Mouse (Mus musculus): Measurements from ENCODE around the gene Fbxl18. TPM values are rescaled to one million over a fixed set of nuclear protein-coding genes. Genes with fewer than 3 reads are reported as not detected.

Fbxl18 gene
- polyA plus RNA-seq, 1 experiment: 28.4 TPM

GRCm38 (mm10) chr5:142869463-142869862, 25.8 kb downstream of the Fbxl18 start:
- no peak overlapping the region for H3K4me3 ChIP-seq (ENCODE audit: low read depth, low read length)
- H3K4me1 ChIP-seq (ENCODE audit: control insufficient read depth, insufficient read depth, insufficient read length, low read length): no peaks in the 10 kb centered on the region
- TF ChIP-seq POLR2A (IDR thresholded peaks at IDR 0.05; ENCODE audit: low read depth, low read length): no peak
- no peak for TF ChIP-seq CTCF (IDR thresholded peaks at IDR 0.05; ENCODE audit: extremely low read depth, insufficient read length, insufficient replicate concordance, low read depth, low read length)
- no peak overlapping the region for H3K27ac ChIP-seq (ENCODE audit: insufficient read depth, low read depth, low read length)
- H3K36me3 ChIP-seq (ENCODE audit: control insufficient read depth, insufficient read depth, low read length): peaks cover 13% of the 10 kb centered on the region; the same call in 1 of the 2 replicates
- H3K27me3 ChIP-seq (ENCODE audit: control insufficient read depth, insufficient read depth, low read length): no peaks in the 10 kb centered on the region
- 83% methylated on average over 13 of the region's 13 CpGs for WGBS

GRCm38 (mm10) chr5:142857763-142858229, 37.4 kb downstream of the Fbxl18 start:
- H3K27ac ChIP-seq (ENCODE audit: insufficient read depth, low read depth, low read length): no peak overlapping the region
- TF ChIP-seq CTCF (IDR thresholded peaks at IDR 0.05; ENCODE audit: extremely low read depth, insufficient read length, insufficient replicate concordance, low read depth, low read length) (no peak), POLR2A (IDR thresholded peaks at IDR 0.05; ENCODE audit: low read depth, low read length) (no peak)
- no peaks in the 10 kb centered on the region for H3K36me3 ChIP-seq (ENCODE audit: control insufficient read depth, insufficient read depth, low read length)
- H3K27me3 ChIP-seq (ENCODE audit: control insufficient read depth, insufficient read depth, low read length): no peaks in the 10 kb centered on the region
- no peaks in the 10 kb centered on the region for H3K4me1 ChIP-seq (ENCODE audit: control insufficient read depth, insufficient read depth, insufficient read length, low read length)
- no peak overlapping the region for H3K4me3 ChIP-seq (ENCODE audit: low read depth, low read length)
- 26% methylated on average over 16 of the region's 16 CpGs for WGBS

GRCm38 (mm10) chr5:142856408-142856807, 38.8 kb downstream of the Fbxl18 start:
- no peak overlapping the region for H3K27ac ChIP-seq (ENCODE audit: insufficient read depth, low read depth, low read length)
- no peaks in the 10 kb centered on the region for H3K36me3 ChIP-seq (ENCODE audit: control insufficient read depth, insufficient read depth, low read length)
- TF ChIP-seq CTCF (IDR thresholded peaks at IDR 0.05; ENCODE audit: extremely low read depth, insufficient read length, insufficient replicate concordance, low read depth, low read length) (0 out of 2 replicates have a peak, but pooled peaks have one; percentile 34), POLR2A (IDR thresholded peaks at IDR 0.05; ENCODE audit: low read depth, low read length) (no peak)
- H3K4me3 ChIP-seq (ENCODE audit: low read depth, low read length): no peak overlapping the region
- 87% methylated on average over 4 of the region's 4 CpGs for WGBS
- peaks cover 4% of the 10 kb centered on the region; the same call in 1 of the 2 replicates for H3K4me1 ChIP-seq (ENCODE audit: control insufficient read depth, insufficient read depth, insufficient read length, low read length)
- H3K27me3 ChIP-seq (ENCODE audit: control insufficient read depth, insufficient read depth, low read length): no peaks in the 10 kb centered on the region

- Histone ChIP-seq H3K27me3 (ENCODE audit: control insufficient read depth, insufficient read depth, low read length) (no peaks in the 10 kb centered on the region), H3K4me1 (ENCODE audit: control insufficient read depth, insufficient read depth, insufficient read length, low read length) (peaks cover 12% of the 10 kb centered on the region; the same call in 1 of the 2 replicates), H3K36me3 (ENCODE audit: control insufficient read depth, insufficient read depth, low read length) (no peaks in the 10 kb centered on the region), H3K4me3 (ENCODE audit: low read depth, low read length) (no peak overlapping the region), H3K27ac (ENCODE audit: insufficient read depth, low read depth, low read length) (no peak overlapping the region)
- TF ChIP-seq POLR2A (IDR thresholded peaks at IDR 0.05; ENCODE audit: low read depth, low read length) (no peak), CTCF (IDR thresholded peaks at IDR 0.05; ENCODE audit: extremely low read depth, insufficient read length, insufficient replicate concordance, low read depth, low read length) (peak; percentile 63; the same call in 1 of the 2 replicates)
- WGBS: 85% methylated on average over 10 of the region's 10 CpGs
Measured at GRCm38 (mm10) chr5:142854877-142855276, 40.3 kb downstream of the Fbxl18 start.

- no peaks in the 10 kb centered on the region for H3K36me3 ChIP-seq (ENCODE audit: control insufficient read depth, insufficient read depth, low read length)
- H3K27me3 ChIP-seq (ENCODE audit: control insufficient read depth, insufficient read depth, low read length): no peaks in the 10 kb centered on the region
- H3K4me1 ChIP-seq (ENCODE audit: control insufficient read depth, insufficient read depth, insufficient read length, low read length): peaks cover 12% of the 10 kb centered on the region; the same call in 1 of the 2 replicates
- no peak overlapping the region for H3K27ac ChIP-seq (ENCODE audit: insufficient read depth, low read depth, low read length)
- TF ChIP-seq CTCF (IDR thresholded peaks at IDR 0.05; ENCODE audit: extremely low read depth, insufficient read length, insufficient replicate concordance, low read depth, low read length): no peak
- no peak for TF ChIP-seq POLR2A (IDR thresholded peaks at IDR 0.05; ENCODE audit: low read depth, low read length)
- no peak overlapping the region for H3K4me3 ChIP-seq (ENCODE audit: low read depth, low read length)
- 51% methylated on average over 6 of the region's 6 CpGs for WGBS
Measured at GRCm38 (mm10) chr5:142853585-142853984, 41.6 kb downstream of the Fbxl18 start.

- no peak for TF ChIP-seq CTCF (IDR thresholded peaks at IDR 0.05; ENCODE audit: extremely low read depth, insufficient read length, insufficient replicate concordance, low read depth, low read length)
- TF ChIP-seq POLR2A (IDR thresholded peaks at IDR 0.05; ENCODE audit: low read depth, low read length): no peak
- H3K4me3 ChIP-seq (ENCODE audit: low read depth, low read length): no peak overlapping the region
- no peaks in the 10 kb centered on the region for H3K36me3 ChIP-seq (ENCODE audit: control insufficient read depth, insufficient read depth, low read length)
- H3K4me1 ChIP-seq (ENCODE audit: control insufficient read depth, insufficient read depth, insufficient read length, low read length): peaks cover 12% of the 10 kb centered on the region; the same call in 1 of the 2 replicates
- WGBS: 33% methylated on average over 5 of the region's 5 CpGs
- H3K27me3 ChIP-seq (ENCODE audit: control insufficient read depth, insufficient read depth, low read length): no peaks in the 10 kb centered on the region
- no peak overlapping the region for H3K27ac ChIP-seq (ENCODE audit: insufficient read depth, low read depth, low read length)
Measured at GRCm38 (mm10) chr5:142851681-142852049, 43.6 kb downstream of the Fbxl18 start.

DNA sequence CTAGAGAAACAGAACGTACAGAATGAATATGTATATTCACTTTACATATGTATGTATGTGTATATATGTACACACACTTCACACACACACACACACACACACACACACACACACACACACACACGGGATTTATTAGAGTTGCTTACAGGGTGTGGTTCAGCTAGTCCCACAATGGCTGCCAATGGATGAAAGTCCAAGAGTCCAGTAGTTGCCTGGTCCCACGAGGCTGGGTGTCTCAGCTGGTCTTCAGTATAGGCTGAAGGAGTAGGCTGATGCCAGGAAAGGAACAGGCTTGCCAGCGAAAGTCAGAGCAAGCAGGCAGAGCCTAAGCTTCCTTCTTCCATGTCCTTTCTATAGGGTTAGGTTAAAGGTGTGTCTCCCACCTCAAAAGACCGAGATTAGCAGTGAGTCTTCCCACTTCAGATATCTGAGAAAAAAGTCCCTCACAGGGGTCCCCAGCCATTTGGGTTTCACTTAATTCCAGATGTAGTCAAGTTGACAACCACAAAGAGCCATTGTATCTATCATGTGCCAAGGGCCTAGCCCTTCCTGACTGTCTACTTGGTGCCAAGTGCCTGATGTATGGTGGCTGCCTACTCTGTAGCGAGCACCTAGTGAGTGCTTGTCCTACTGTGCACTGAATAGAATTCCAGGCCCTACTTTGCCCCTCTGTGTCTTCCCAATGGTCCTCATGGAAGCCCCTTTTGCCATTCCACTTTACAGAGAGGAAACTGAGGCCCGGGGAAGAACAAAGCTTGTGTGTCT, 44.1 kb downstream of the Fbxl18 start:
- 33% methylated on average over 7 of the region's 7 CpGs for WGBS
- TF ChIP-seq CTCF (IDR thresholded peaks at IDR 0.05; ENCODE audit: extremely low read depth, insufficient read length, insufficient replicate concordance, low read depth, low read length) (no peak), POLR2A (IDR thresholded peaks at IDR 0.05; ENCODE audit: low read depth, low read length) (no peak)
- Histone ChIP-seq H3K36me3 (ENCODE audit: control insufficient read depth, insufficient read depth, low read length) (no peaks in the 10 kb centered on the region), H3K4me1 (ENCODE audit: control insufficient read depth, insufficient read depth, insufficient read length, low read length) (peaks cover 12% of the 10 kb centered on the region; the same call in 1 of the 2 replicates), H3K4me3 (ENCODE audit: low read depth, low read length) (no peak overlapping the region), H3K27me3 (ENCODE audit: control insufficient read depth, insufficient read depth, low read length) (no peaks in the 10 kb centered on the region), H3K27ac (ENCODE audit: insufficient read depth, low read depth, low read length) (peak overlapping the region; percentile 15; the same call in 1 of the 2 replicates)
